Mouse (Mus musculus) limb, embryonic 14.5 days (tissue): ENCODE measurements around the gene Mrps18a. TPM values are rescaled to one million over a fixed set of nuclear protein-coding genes. Genes with fewer than 3 reads are reported as not detected.

ENCODE experiments used
- ATAC-seq: fragments of 200-750 bp; cut with Nextera tagmentation; 2 replicates; pipeline ENCODE4 v1.8.0; 2017; ENCODE audit warnings: low read depth, moderate number of reproducible peaks, moderate TSS enrichment; ENCODE audit not compliant: low FRiP score
- DNase-seq: peaks from one replicate; pipeline ENCODE4 v3.0.0-alpha.2; 2015; ENCODE audit warnings: low spot score
- H3K27ac ChIP-seq: fragments of 300-500 bp; sonication (generic); replicated peaks from 2 replicates; pipeline ENCODE4 v1.5.1; 2014; ENCODE audit warnings: low read depth, mild to moderate bottlenecking, low read length, moderate library complexity, mixed read lengths
- H3K27me3 ChIP-seq: fragments of 300-500 bp; sonication (generic); 2 replicates; pipeline ENCODE4 v1.6.1; 2014; ENCODE audit warnings: low read length, mixed read lengths; ENCODE audit not compliant: control insufficient read depth, insufficient read depth
- H3K36me3 ChIP-seq: fragments of 300-500 bp; sonication (generic); 2 replicates; pipeline ENCODE4 v1.6.1; 2014; ENCODE audit warnings: mild to moderate bottlenecking, low read length, moderate library complexity, mixed read lengths; ENCODE audit not compliant: control insufficient read depth, insufficient read depth
- H3K4me1 ChIP-seq: fragments of 300-500 bp; sonication (generic); 2 replicates; pipeline ENCODE4 v1.6.1; 2014; ENCODE audit warnings: antibody characterized with exemption, low read length, mixed read lengths; ENCODE audit not compliant: control insufficient read depth, insufficient read depth
- H3K4me2 ChIP-seq: fragments of 300-500 bp; sonication (generic); replicated peaks from 2 replicates; pipeline ENCODE4 v1.6.1; 2014; ENCODE audit warnings: low read depth, mild to moderate bottlenecking, low read length, moderate library complexity; ENCODE audit not compliant: severe bottlenecking
- H3K4me3 ChIP-seq: fragments of 300-500 bp; sonication (generic); replicated peaks from 2 replicates; pipeline ENCODE4 v1.5.1; 2014; ENCODE audit warnings: low read length
- H3K9ac ChIP-seq: fragments of 300-500 bp; sonication (generic); 2 replicates; pipeline ENCODE4 v1.6.1; 2014; ENCODE audit warnings: mild to moderate bottlenecking, low read depth, low read length, moderate library complexity; ENCODE audit not compliant: severe bottlenecking
- H3K9me3 ChIP-seq: fragments of 300-500 bp; sonication (generic); 2 replicates; pipeline ENCODE4 v1.6.1; 2016; ENCODE audit warnings: low read length; ENCODE audit not compliant: control insufficient read depth
- POLR2A ChIP-seq: fragments of 200-500 bp; IDR thresholded peaks from 2 replicates; pipeline ENCODE4 v1.8.0; 2012; ENCODE audit warnings: inconsistent platforms, mild to moderate bottlenecking, moderate library complexity, borderline replicate concordance; ENCODE audit not compliant: insufficient read depth, insufficient read length; ENCODE audit errors: extremely low read depth
- WGBS: fragments of 180-500 bp; shearing (Covaris S2); extraction: QIAGEN DNeasy Blood & Tissue Kit; methylation state at CpG from one replicate; pipeline ENCODE4 v1.1.7; 2014; 5-methylcytosine and 5-hydroxymethylcytosine counted together
- polyA plus RNA-seq, 2 experiments: library from polyadenylated mRNA; depleted of rRNA in 1 of 2; stranded (reverse) in 1 of 2; unstranded in 1 of 2; fragments of >200 nt; fragmentation: Nextera tagmentation in 1 of 2; extraction: Ambion mirVana in 1 of 2; gene quantifications; 2 replicates each; pipeline versions ENCODE4 v1.2.1 to v1.2.3; 2012 to 2014

The Mrps18a gene
- polyA plus RNA-seq, 2 experiments = 92.3 to 132 TPM

DNA sequence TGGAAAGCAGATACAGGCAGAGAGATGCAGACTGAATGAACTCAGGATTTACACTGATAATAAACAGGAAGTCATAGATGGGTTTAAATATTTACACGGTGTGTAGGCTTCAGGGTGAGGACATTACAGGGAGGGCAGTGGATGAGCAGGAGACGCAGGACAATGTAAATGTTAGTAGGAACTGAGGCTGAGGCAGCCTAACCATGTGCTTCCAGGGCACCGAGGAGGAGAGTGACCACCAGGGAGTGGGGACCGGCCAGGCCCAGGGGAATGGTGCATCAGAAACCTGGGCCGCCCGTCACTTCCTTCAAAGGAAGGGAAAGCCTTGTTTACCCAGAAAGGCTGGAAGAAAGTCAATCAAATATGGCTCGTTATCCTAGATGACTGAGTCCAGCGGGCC lies 12.3 kb upstream of the Mrps18a start:
- H3K9ac ChIP-seq = no peak overlapping the region
- DNase-seq = no peak
- no peaks in the 10 kb centered on the region for H3K27me3 ChIP-seq
- 65% methylated on average over 8 of the region's 8 CpGs for WGBS
- H3K36me3 ChIP-seq = no peaks in the 10 kb centered on the region
- H3K9me3 ChIP-seq = no peaks in the 10 kb centered on the region
- no peak overlapping the region for H3K27ac ChIP-seq
- H3K4me1 ChIP-seq = no peaks in the 10 kb centered on the region
- TF ChIP-seq POLR2A = no peak
- no peak overlapping the region for H3K4me2 ChIP-seq
- no peak for ATAC-seq
- no peak overlapping the region for H3K4me3 ChIP-seq

DNA sequence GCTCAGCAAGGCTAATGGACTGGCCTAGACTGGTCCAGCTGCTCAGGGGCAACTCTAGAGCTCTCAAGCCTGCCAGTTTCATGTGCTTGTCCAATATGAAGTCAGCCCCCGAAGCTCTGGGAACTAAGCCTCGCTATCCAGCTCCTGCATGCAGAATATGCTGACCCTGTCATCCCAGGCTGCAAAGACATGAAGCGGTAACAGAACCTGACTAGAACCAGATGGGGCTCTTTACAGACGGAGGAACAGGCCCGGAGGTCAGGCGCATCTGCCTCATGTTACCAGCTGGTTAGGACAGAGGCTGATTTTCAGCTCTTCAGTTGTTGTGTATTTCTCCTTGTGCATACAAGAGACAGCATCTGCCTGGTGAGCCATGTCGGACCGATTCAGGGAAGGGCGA lies 8.9 kb upstream of the Mrps18a start:
- H3K4me2 ChIP-seq = no peak overlapping the region
- 62% methylated on average over 9 of the region's 9 CpGs for WGBS
- H3K9ac ChIP-seq = no peak overlapping the region
- no peaks in the 10 kb centered on the region for H3K9me3 ChIP-seq
- H3K36me3 ChIP-seq = no peaks in the 10 kb centered on the region
- H3K4me3 ChIP-seq = no peak overlapping the region
- H3K27ac ChIP-seq = no peak overlapping the region
- peaks cover 6% of the 10 kb centered on the region for H3K4me1 ChIP-seq
- no peak for ATAC-seq
- H3K27me3 ChIP-seq = no peaks in the 10 kb centered on the region
- no peak for DNase-seq
- TF ChIP-seq POLR2A = no peak

DNA sequence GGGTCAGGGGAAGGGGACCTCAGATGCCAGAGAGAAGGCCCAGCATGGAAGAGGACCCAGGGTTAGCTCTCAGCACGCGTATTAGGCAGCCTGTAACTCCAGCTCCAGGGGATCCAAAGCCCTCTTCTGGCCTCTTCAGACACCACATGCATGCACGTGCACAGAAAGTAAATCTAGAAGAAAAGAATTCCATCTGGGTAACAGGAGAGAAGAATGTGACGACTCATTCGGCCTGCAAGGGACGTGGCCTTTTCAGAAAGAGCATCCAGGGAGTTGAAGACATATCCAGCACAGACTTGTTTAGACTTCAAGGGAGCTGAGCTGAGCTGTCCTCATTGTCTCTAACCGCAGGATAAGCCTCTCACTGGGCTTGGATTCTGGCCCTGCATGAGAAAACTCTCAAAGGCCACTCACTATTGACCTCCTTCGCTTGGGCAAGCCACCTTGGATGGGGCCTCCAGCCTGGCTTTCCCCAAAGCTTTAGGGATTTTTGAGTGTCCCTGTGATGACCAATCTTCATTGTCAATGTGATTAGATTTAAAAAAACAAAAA lies 8.1 kb upstream of the Mrps18a start:
- H3K9ac ChIP-seq = no peak overlapping the region
- H3K27ac ChIP-seq = no peak overlapping the region
- peaks cover 6% of the 10 kb centered on the region for H3K4me1 ChIP-seq

DNA sequence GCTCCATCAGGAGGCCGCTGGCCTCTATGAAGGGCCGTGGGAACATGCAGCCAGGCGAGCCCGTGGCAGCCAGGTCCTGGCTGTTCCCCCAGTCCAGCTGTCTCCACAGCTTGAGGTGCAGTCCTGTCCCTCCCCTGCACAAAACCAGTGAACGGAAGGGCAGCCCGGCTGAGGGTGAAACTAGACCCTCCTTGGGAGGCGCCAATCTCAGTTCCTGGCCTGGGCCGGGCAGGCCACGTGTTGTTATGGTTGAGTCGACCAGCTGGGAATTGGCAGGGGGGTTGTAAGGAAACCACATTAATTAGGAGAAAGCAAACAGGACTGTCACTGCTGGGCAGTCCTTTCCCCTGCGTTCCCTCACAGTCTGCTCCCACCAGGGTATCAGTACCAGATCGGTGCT lies 6.3 kb upstream of the Mrps18a start:
- no peak for TF ChIP-seq POLR2A
- Histone ChIP-seq H3K27ac (no peak overlapping the region), H3K4me1 (peaks cover 6% of the 10 kb centered on the region), H3K9me3 (no peaks in the 10 kb centered on the region), H3K9ac (peak overlapping the region; percentile 18; the same call in 1 of the 2 replicates), H3K36me3 (no peaks in the 10 kb centered on the region), H3K4me2 (no peak overlapping the region), H3K4me3 (no peak overlapping the region), H3K27me3 (no peaks in the 10 kb centered on the region)
- DNase-seq (peak; percentile 76), ATAC-seq (peak; percentile 88)
- 23% methylated on average over 11 of the region's 12 CpGs for WGBS

More for the DNA sequence above, 8.1 kb upstream of the Mrps18a start:
- Histone ChIP-seq H3K9me3 (no peaks in the 10 kb centered on the region), H3K36me3 (no peaks in the 10 kb centered on the region), H3K4me2 (no peak overlapping the region), H3K4me3 (no peak overlapping the region), H3K27me3 (no peaks in the 10 kb centered on the region)
- DNase-seq (no peak), ATAC-seq (no peak)
- 69% methylated on average over 8 of the region's 8 CpGs for WGBS
- TF ChIP-seq POLR2A = no peak

DNA sequence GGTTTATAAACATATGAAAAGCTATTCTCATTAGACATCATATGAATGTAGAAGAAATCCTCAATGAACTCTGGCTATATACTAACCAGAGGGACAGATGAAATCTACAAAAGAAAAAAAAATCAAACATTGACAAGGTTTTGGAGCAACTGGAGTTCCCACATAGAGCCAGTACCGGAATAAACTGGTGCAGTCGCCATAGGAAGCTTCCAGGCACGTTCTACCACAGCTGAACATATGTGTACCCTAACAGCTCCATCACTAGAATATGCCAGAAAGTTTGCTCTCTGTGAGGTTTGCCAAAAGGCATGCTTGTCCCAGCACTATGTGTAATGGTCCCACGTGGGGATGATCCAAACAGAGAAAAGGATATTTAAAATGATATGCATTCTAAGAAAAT lies 2.5 kb upstream of the Mrps18a start:
- no peak overlapping the region for H3K27ac ChIP-seq
- H3K9ac ChIP-seq = no peak overlapping the region
- no peaks in the 10 kb centered on the region for H3K27me3 ChIP-seq
- H3K9me3 ChIP-seq = no peaks in the 10 kb centered on the region
- DNase-seq (no peak), ATAC-seq (no peak)
- no peak overlapping the region for H3K4me3 ChIP-seq
- no peak overlapping the region for H3K4me2 ChIP-seq
- H3K4me1 ChIP-seq = peaks cover 10% of the 10 kb centered on the region
- H3K36me3 ChIP-seq = no peaks in the 10 kb centered on the region
- 85% methylated on average over 4 of the region's 4 CpGs for WGBS
- TF ChIP-seq POLR2A = no peak
